Mouse (Mus musculus) heart, embryonic 15.5 days (tissue): Measurements from ENCODE around the gene Lrrc51. TPM values are rescaled to one million over a fixed set of nuclear protein-coding genes. Genes with fewer than 3 reads are reported as not detected.
A peak's percentile ranks its signal among the peaks of the same experiment; 100 is the strongest.

Source experiments
- ATAC-seq: fragments of 200-750 bp; cut with Nextera tagmentation; replicated peaks from 2 replicates; pipeline ENCODE4 v1.8.0; 2017; ENCODE audit warnings: low read depth, moderate TSS enrichment; ENCODE audit not compliant: insufficient number of reproducible peaks, insufficient read depth, low FRiP score
- H3K27ac ChIP-seq: fragments of 300-500 bp; sonication (generic); 2 replicates; pipeline ENCODE4 v1.5.1; 2015; ENCODE audit warnings: mild to moderate bottlenecking, inconsistent platforms
- H3K27me3 ChIP-seq: fragments of 300-500 bp; sonication (generic); 2 replicates; pipeline ENCODE4 v1.6.1; 2015; ENCODE audit warnings: inconsistent platforms
- H3K36me3 ChIP-seq: fragments of 300-500 bp; sonication (generic); 2 replicates; pipeline ENCODE4 v1.6.1; 2015; ENCODE audit warnings: mild to moderate bottlenecking, inconsistent platforms
- H3K4me1 ChIP-seq: fragments of 300-500 bp; sonication (generic); replicated peaks from 2 replicates; pipeline ENCODE4 v1.6.1; 2015; ENCODE audit warnings: inconsistent platforms
- H3K4me2 ChIP-seq: fragments of 300-500 bp; sonication (generic); 2 replicates; pipeline ENCODE4 v1.6.1; 2015; ENCODE audit warnings: inconsistent platforms, mild to moderate bottlenecking, moderate library complexity
- H3K4me3 ChIP-seq: fragments of 300-500 bp; sonication (generic); 2 replicates; pipeline ENCODE4 v1.5.1; 2015; ENCODE audit warnings: mild to moderate bottlenecking, inconsistent platforms
- H3K9ac ChIP-seq: fragments of 300-500 bp; sonication (generic); 2 replicates; pipeline ENCODE4 v1.6.1; 2015; ENCODE audit warnings: mild to moderate bottlenecking, inconsistent platforms
- H3K9me3 ChIP-seq: fragments of 300-500 bp; sonication (generic); replicated peaks from 2 replicates; pipeline ENCODE4 v1.6.1; 2016; ENCODE audit warnings: inconsistent platforms
- WGBS: fragments of 180-500 bp; shearing (Covaris S2); methylation state at CpG from one replicate; pipeline ENCODE4 v1.1.7; 2015; ENCODE audit warnings: mixed read lengths; 5-methylcytosine and 5-hydroxymethylcytosine counted together
- polyA plus RNA-seq: library from polyadenylated mRNA; unstranded; fragments of >200 nt; fragmentation: Nextera tagmentation; extraction: Ambion mirVana; gene quantifications from 2 replicates; pipeline ENCODE4 v1.2.1, GENCODE M21; 2015

The Lrrc51 gene
- polyA plus RNA-seq, 1 experiment from 2014 or later = 3.9 TPM

DNA sequence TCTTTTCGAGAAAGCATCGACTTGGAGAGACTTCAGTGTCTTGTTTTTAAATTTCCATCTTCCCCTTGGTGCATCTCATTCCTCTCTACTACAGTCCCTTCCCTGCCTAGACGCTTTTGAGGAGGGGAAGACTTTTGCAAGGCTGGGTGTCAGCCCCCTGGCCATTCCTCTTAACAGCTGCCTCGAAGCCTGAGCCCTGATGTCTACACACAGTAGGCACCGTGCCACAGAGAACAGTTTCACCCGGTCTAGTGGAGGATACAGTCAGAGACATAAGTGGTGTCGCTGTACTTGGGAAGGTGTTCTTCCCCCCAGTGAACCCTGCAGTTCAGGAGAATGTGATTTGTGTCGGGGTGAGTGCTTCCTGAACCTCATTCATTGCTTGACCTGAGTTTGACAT lies 27.0 kb downstream of the Lrrc51 start:
- Histone ChIP-seq H3K4me3 (peak overlapping the region; percentile 71), H3K4me1 (peaks cover 10% of the 10 kb centered on the region), H3K36me3 (peaks cover 18% of the 10 kb centered on the region), H3K9me3 (no peaks in the 10 kb centered on the region; the same call in 1 of the 2 replicates), H3K9ac (peak overlapping the region; percentile 88), H3K27ac (peak overlapping the region; percentile 97), H3K4me2 (peak overlapping the region; percentile 65), H3K27me3 (no peaks in the 10 kb centered on the region)
- no peak for ATAC-seq
- 45% methylated on average over 8 of the region's 8 CpGs for WGBS

- Histone ChIP-seq H3K27me3 (no peaks in the 10 kb centered on the region), H3K4me3 (peak within 1 kb of the TSS; percentile 71), H3K9me3 (no peaks in the 10 kb centered on the region; the same call in 1 of the 2 replicates), H3K9ac (peak within 1 kb of the TSS; percentile 88), H3K4me1 (peaks cover 10% of the 10 kb centered on the region), H3K4me2 (peak within 1 kb of the TSS; percentile 72), H3K27ac (peak within 1 kb of the TSS; percentile 97), H3K36me3 (peaks cover 15% of the 10 kb centered on the region)
- ATAC-seq = no peak
- 10% methylated on average over 11 of the region's 11 CpGs for WGBS
Observed at GRCm38 (mm10) chr7:101906287-101906681, 27.4 kb downstream of the Lrrc51 start, which contains the start of gene Tomt. TSS of gene Tomt (minus strand) at chr7:101906359.

DNA sequence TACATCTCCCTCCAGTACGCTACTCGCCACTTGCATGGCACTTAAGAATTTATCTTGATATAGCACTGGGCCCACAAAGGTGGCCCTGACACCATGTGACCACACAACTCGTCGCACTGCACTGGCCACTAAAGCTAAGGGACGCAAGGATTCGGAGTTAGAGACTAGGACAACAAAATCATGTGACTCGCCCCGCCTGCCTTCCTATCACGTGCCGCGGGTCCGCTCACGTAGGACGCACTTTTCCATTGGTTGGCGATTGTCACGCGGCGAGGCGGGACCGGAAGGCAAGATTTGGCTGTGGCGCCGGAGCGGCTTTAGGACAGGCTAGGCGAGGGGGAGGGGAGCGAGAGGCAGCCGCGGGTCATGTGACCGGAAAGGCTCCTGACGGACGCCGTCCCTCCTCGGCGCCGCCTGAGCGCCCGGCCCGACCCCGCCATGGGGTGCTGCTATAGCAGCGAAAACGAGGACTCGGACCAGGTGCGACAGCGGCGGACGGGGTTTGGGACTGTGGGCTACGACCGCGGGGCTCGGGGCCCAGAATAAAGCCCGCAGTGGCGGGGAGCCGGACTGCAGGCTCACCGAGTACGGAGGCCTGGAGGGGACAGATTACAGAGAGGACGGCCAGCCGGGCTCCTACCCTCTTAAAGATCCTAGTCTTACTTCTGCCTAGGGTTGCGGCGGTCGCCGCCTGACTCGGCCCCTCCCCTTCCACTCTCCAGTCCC lies 28.0 kb downstream of the Lrrc51 start, which contains the start of gene Lamtor1:
TSS of gene Lamtor1 (plus strand) at position 344 of the 726 bp plus-strand sequence.
- Histone ChIP-seq H3K4me2 (peak within 1 kb of the TSS; percentile 72), H3K36me3 (peaks cover 9% of the 10 kb centered on the region), H3K9me3 (no peaks in the 10 kb centered on the region; the same call in 1 of the 2 replicates), H3K27ac (peak within 1 kb of the TSS; percentile 97), H3K4me1 (peaks cover 10% of the 10 kb centered on the region), H3K4me3 (peak within 1 kb of the TSS; percentile 71), H3K9ac (peak within 1 kb of the TSS; percentile 88), H3K27me3 (no peaks in the 10 kb centered on the region)
- WGBS = under 1% methylated on average over 60 of the region's 61 CpGs
- peak; percentile 96 for ATAC-seq

GRCm38 (mm10) chr7:101902846-101903245 lies 30.8 kb downstream of the Lrrc51 start:
- H3K27ac ChIP-seq = no peak overlapping the region
- H3K27me3 ChIP-seq = no peaks in the 10 kb centered on the region
- ATAC-seq = no peak
- no peak overlapping the region for H3K4me3 ChIP-seq
- peaks cover 10% of the 10 kb centered on the region for H3K4me1 ChIP-seq
- no peak overlapping the region for H3K4me2 ChIP-seq
- H3K9ac ChIP-seq = no peak overlapping the region
- no peaks in the 10 kb centered on the region; the same call in 1 of the 2 replicates for H3K9me3 ChIP-seq
- 0 out of 2 replicates have a peak, but pooled peaks cover 4% of the 10 kb centered on the region for H3K36me3 ChIP-seq

DNA sequence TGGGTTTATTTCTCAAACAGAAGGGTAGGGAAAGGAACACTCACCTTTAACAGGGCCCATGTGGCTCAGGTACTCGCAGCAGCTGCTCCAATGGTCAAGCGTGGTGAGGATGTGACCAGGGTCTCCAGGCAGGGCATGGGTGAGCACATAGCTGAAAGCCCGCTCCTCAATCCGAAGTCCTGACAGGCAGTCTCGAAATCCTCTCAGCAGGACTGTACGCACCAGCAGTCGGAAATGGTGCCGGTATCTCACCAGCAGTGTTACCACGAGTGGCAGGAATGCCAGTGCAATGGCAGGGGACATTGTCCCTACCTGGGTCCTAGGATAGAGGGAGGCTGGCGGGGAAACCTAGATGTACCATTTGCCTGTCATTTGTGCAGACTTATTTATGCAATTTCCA lies 31.7 kb downstream of the Lrrc51 start:
- WGBS = 87% methylated on average over 10 of the region's 10 CpGs
- Histone ChIP-seq H3K27me3 (no peaks in the 10 kb centered on the region), H3K9me3 (no peaks in the 10 kb centered on the region; the same call in 1 of the 2 replicates), H3K4me2 (no peak overlapping the region), H3K9ac (no peak overlapping the region), H3K4me1 (peaks cover 9% of the 10 kb centered on the region), H3K36me3 (0 out of 2 replicates have a peak, but pooled peaks cover 4% of the 10 kb centered on the region), H3K4me3 (no peak overlapping the region), H3K27ac (no peak overlapping the region)
- no peak for ATAC-seq

DNA sequence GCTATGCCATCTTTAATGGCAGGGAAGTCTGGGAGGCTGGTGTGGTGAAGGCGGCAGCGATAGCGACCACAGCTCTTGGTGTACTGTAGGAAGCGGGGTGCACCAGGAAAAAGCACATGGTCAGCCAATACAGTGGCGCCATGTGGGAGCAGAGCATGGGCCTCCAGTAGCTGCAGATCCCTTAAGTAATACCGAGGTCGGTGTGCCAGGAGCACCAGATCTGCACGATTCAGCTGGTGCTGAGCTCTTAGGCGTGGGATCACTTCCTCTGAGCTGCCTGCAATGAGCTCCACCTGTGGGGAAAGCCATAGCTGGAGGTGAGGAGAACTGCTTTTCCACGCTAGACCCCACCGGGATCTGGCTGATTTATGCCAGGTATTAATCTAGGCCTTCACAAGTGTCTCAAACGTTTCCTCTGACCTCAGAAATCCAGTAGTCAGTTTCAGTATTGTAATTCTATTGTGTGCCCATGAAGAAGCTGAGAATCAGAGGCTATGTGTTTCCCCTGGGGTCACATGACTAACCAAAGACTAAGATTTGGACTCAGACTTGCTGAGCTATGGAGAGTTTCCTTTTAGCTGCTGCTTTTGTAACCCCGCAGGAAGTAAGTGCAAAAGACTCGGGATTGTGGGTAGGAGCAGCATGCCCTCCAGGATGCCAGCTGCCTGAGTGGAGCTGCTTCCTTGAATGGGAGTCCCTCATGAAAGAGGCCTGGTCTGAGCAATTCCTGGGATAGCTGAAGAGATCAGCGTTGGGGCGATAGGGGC lies 33.2 kb downstream of the Lrrc51 start:
- Histone ChIP-seq H3K4me1 (peaks cover 3% of the 10 kb centered on the region; the same call in 1 of the 2 replicates), H3K36me3 (0 out of 2 replicates have a peak, but pooled peaks cover 4% of the 10 kb centered on the region), H3K27ac (no peak overlapping the region), H3K27me3 (no peaks in the 10 kb centered on the region), H3K9me3 (no peaks in the 10 kb centered on the region; the same call in 1 of the 2 replicates), H3K4me2 (no peak overlapping the region), H3K9ac (no peak overlapping the region), H3K4me3 (no peak overlapping the region)
- ATAC-seq = no peak
- WGBS = 89% methylated on average over 16 of the region's 16 CpGs

- 0 out of 2 replicates have a peak, but pooled peaks cover 4% of the 10 kb centered on the region for H3K36me3 ChIP-seq
- peak overlapping the region; percentile 90 for H3K27ac ChIP-seq
- no peaks in the 10 kb centered on the region for H3K9me3 ChIP-seq
- peak overlapping the region; percentile 63 for H3K4me2 ChIP-seq
- peak; percentile 96 for ATAC-seq
- peaks cover 11% of the 10 kb centered on the region; the same call in 1 of the 2 replicates for H3K4me1 ChIP-seq
- peak overlapping the region; percentile 57 for H3K9ac ChIP-seq
- no peaks in the 10 kb centered on the region for H3K27me3 ChIP-seq
- 1% methylated on average over 57 of the region's 57 CpGs for WGBS
- peak overlapping the region; percentile 64 for H3K4me3 ChIP-seq
Observed at GRCm38 (mm10) chr7:101896104-101897066, 37.3 kb downstream of the Lrrc51 start.

- 30% methylated on average over 9 of the region's 9 CpGs for WGBS
- Histone ChIP-seq H3K27ac (peak overlapping the region; percentile 90), H3K36me3 (0 out of 2 replicates have a peak, but pooled peaks cover 4% of the 10 kb centered on the region), H3K9ac (peak overlapping the region; percentile 57; the same call in 1 of the 2 replicates), H3K27me3 (no peaks in the 10 kb centered on the region), H3K4me1 (peaks cover 11% of the 10 kb centered on the region; the same call in 1 of the 2 replicates), H3K4me3 (peak overlapping the region; percentile 64), H3K9me3 (no peaks in the 10 kb centered on the region), H3K4me2 (peak overlapping the region; percentile 52)
- no peak for ATAC-seq
Observed at GRCm38 (mm10) chr7:101895695-101896094, 38.0 kb downstream of the Lrrc51 start.

GRCm38 (mm10) chr7:101888460-101888859 lies 45.2 kb downstream of the Lrrc51 start:
- H3K4me3 ChIP-seq = no peak overlapping the region
- H3K9me3 ChIP-seq = no peaks in the 10 kb centered on the region
- no peaks in the 10 kb centered on the region for H3K36me3 ChIP-seq
- H3K4me2 ChIP-seq = no peak overlapping the region
- no peaks in the 10 kb centered on the region for H3K4me1 ChIP-seq
- no peak overlapping the region for H3K9ac ChIP-seq
- H3K27me3 ChIP-seq = no peaks in the 10 kb centered on the region
- no peak for ATAC-seq
- WGBS = 71% methylated on average over 4 of the region's 4 CpGs
- H3K27ac ChIP-seq = no peak overlapping the region

DNA sequence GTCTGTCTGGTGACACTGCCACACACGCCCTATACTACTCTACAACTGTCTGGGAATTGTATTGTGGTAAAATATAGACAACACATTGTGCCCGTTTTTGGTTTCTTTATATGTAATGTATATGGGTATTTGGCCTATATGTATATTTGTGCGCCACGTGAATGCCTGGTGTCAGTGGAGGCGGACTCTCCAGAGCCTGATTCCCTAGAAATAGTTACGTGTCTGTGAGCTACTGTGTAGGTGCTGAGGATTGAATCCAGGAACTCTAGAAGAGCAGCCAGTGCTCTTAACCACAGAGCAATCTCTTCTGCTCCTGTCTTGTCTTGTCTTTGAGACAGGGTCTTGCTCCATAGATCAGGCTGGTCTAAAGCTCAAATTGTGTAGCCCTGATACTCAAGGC lies 47.4 kb downstream of the Lrrc51 start:
- no peak overlapping the region for H3K9ac ChIP-seq

More for the DNA sequence above, 47.4 kb downstream of the Lrrc51 start:
- H3K27me3 ChIP-seq = no peaks in the 10 kb centered on the region
- H3K9me3 ChIP-seq = no peaks in the 10 kb centered on the region
- no peaks in the 10 kb centered on the region for H3K36me3 ChIP-seq
- no peak overlapping the region for H3K4me2 ChIP-seq
- no peak for ATAC-seq
- 74% methylated on average over 6 of the region's 6 CpGs for WGBS
- H3K27ac ChIP-seq = no peak overlapping the region
- H3K4me3 ChIP-seq = no peak overlapping the region
- no peaks in the 10 kb centered on the region for H3K4me1 ChIP-seq
